Mouse (Mus musculus) lung, postnatal 0 days (tissue): ENCODE measurements at regions not wholly inside any gene's neighbourhood (a gene's known extent, or its start where the extent isn't known, plus 50 kb on each side); places are given as distances from the start of the nearest gene placed in this dataset.
"Not testable (repeated sequence)": the region's sequence is repeated elsewhere in the genome, so short reads cannot be mapped to it uniquely, and the experiment has no call there.

Experiments
- ATAC-seq: fragments of 200-750 bp; cut with Nextera tagmentation; 2 replicates; pipeline ENCODE4 v1.8.0; 2017; ENCODE audit warnings: moderate library complexity
- DNase-seq: peaks from one replicate; pipeline ENCODE4 v3.0.0-alpha.2; 2016; ENCODE audit warnings: low spot score
- H3K27ac ChIP-seq: fragments of 300-500 bp; sonication (generic); 2 replicates; pipeline ENCODE4 v1.5.1; 2014; ENCODE audit warnings: antibody characterized with exemption, mild to moderate bottlenecking, low read length, mixed read lengths
- H3K27me3 ChIP-seq: fragments of 300-500 bp; sonication (generic); replicated peaks from 2 replicates; pipeline ENCODE4 v1.6.1; 2014; ENCODE audit warnings: low read length, mixed read lengths; ENCODE audit not compliant: insufficient read depth
- H3K36me3 ChIP-seq: fragments of 300-500 bp; sonication (generic); 2 replicates; pipeline ENCODE4 v1.6.1; 2014; ENCODE audit warnings: low read length, mixed read lengths; ENCODE audit not compliant: insufficient read depth
- H3K4me1 ChIP-seq: fragments of 300-500 bp; sonication (generic); 2 replicates; pipeline ENCODE4 v1.6.1; 2014; ENCODE audit warnings: antibody characterized with exemption, low read depth, low read length, mixed read lengths; ENCODE audit not compliant: insufficient read depth
- H3K4me2 ChIP-seq: fragments of 300-500 bp; sonication (generic); replicated peaks from 2 replicates; pipeline ENCODE4 v1.6.1; 2014; ENCODE audit warnings: low read depth, mild to moderate bottlenecking, low read length, moderate library complexity, mixed read lengths
- H3K4me3 ChIP-seq: fragments of 300-500 bp; sonication (generic); 2 replicates; pipeline ENCODE4 v1.5.1; 2014; ENCODE audit warnings: low read depth, low read length
- H3K9ac ChIP-seq: fragments of 300-500 bp; sonication (generic); replicated peaks from 2 replicates; pipeline ENCODE4 v1.6.1; 2014; ENCODE audit warnings: low read depth, mild to moderate bottlenecking
- H3K9me3 ChIP-seq: fragments of 300-500 bp; sonication (generic); 2 replicates; pipeline ENCODE4 v1.6.1; 2016; ENCODE audit warnings: low read length, mixed read lengths
- WGBS: fragments of 180-500 bp; shearing (Covaris S2); extraction: QIAGEN DNeasy Blood & Tissue Kit; methylation state at CpG from one replicate; pipeline ENCODE4 v1.1.7; 2014; 5-methylcytosine and 5-hydroxymethylcytosine counted together

DNA sequence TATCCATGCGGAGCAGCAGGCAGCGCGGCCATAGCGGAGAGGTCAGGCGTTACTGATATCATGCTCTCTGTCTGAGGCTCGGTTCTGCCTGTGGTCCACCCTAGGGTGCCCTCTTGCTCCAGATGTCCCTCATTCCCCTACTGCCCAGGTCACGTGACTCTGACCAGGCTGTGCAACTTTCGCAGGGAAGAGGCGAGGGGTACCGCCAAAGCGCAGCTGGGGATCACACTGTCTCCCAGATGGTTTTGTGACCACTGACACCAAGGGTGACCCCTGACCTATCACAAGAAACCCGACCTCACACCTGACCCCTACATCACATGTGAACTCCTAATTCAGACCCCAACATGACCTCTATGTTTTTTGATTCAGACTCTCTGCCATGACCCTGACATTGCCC, 50.8 kb downstream of the Gm10139 start:
- 43% methylated on average over 11 of the region's 12 CpGs for WGBS

DNA sequence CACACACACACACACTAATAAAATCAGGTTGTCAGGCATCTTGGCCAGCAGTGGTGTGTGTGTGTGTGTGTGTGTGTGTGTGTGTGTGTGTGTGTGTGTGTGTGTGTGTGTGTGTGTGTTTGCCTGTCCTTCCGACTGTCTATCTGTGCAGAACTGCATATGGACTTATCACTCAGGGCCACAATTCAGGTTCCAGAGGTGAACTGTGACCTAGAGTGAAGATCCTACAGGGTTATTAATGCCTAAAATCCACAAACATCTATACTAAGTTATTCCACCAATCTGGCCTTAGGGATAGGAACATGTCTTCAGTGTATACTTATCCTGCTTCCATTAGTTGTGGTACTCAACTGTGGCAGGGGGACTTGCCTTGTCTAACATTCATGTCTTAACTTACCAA, 73.8 kb downstream of the Gm10139 start:
- H3K36me3 ChIP-seq, H3K9ac ChIP-seq, H3K4me3 ChIP-seq, DNase-seq, ATAC-seq, H3K4me2 ChIP-seq, H3K9me3 ChIP-seq, H3K27ac ChIP-seq, H3K4me1 ChIP-seq, H3K27me3 ChIP-seq: not testable (repeated sequence)
- 83% methylated on average over 1 of the region's 1 CpGs for WGBS

More for the DNA sequence above, 50.8 kb downstream of the Gm10139 start:
- not testable (repeated sequence) for H3K4me3 ChIP-seq, DNase-seq, H3K9ac ChIP-seq, H3K4me1 ChIP-seq, H3K27me3 ChIP-seq, ATAC-seq, H3K4me2 ChIP-seq, H3K9me3 ChIP-seq, H3K36me3 ChIP-seq, H3K27ac ChIP-seq

DNA sequence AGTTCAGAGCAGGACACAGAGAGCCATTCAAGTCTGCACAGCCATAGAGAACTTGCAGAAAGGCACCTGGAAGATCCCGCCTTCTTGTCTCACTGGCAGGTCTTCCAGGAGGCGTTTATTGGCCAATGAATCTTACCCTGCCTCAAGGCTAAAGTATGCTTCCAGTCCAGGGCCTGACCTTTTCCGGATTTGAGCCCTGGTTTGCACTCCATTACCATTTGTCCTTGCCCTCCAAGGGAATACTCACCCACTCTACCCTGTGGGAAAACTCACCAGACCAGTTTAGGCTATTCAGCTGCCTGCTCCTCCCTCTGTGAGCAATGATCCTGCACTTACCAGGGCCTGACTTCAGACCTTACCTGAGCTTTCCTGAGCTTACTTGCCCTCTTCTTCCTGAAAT, 107.7 kb downstream of the Gm10139 start:
- H3K9ac ChIP-seq, H3K4me1 ChIP-seq, ATAC-seq, H3K4me2 ChIP-seq, H3K9me3 ChIP-seq, H3K36me3 ChIP-seq, H3K27me3 ChIP-seq, H3K4me3 ChIP-seq, H3K27ac ChIP-seq, DNase-seq: not testable (repeated sequence)
- 67% methylated on average over 3 of the region's 3 CpGs for WGBS

DNA sequence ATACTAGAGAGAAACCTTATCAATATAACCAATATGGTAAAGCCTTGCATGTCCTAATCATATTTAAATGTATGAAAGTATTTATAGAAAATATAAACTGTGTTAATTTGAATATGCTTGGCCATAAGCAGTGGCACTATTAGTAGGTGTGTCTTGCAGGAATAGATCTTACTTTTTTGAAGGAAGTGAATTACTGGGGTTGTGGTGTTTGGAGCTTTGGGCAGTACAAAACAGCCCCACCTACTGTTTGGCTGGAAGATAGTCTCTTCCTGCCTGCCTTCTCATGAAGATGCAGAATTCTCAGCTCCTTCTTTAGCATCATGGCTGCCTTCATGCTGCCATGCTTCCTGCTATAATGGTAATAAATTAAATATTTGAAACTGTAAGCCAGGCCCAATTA, 137.8 kb downstream of the Gm10139 start:
- H3K4me1 ChIP-seq, ATAC-seq, H3K36me3 ChIP-seq, H3K27me3 ChIP-seq, H3K27ac ChIP-seq, H3K4me3 ChIP-seq, H3K9me3 ChIP-seq, H3K4me2 ChIP-seq, H3K9ac ChIP-seq: not testable (repeated sequence)
- DNase-seq: peak; percentile 0

DNA sequence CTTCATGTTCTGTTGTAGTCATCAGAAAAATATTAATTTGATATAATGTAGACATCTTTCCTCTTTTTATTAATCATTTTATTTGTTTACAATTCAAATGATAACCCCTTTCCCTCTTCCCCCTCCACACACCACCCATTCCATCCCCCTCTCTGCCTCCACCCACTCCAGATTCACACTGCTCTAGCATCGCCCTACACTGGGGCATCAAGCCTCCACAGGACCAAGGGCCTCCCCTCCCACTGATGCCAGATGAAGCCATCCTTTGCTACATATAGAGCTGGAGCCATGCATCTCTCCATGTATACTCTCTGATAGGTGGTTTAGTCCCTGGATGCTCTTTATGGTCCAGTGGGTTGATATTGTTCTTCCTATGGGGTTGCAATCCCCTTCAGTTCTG, 147.4 kb downstream of the Gm10139 start:
- H3K9me3 ChIP-seq, H3K4me3 ChIP-seq, H3K4me2 ChIP-seq, H3K27ac ChIP-seq, H3K4me1 ChIP-seq, H3K36me3 ChIP-seq, H3K9ac ChIP-seq, H3K27me3 ChIP-seq, ATAC-seq: not testable (repeated sequence)
- WGBS: 80% methylated on average over 1 of the region's 1 CpGs
- peak; percentile 2 for DNase-seq
